Mouse (Mus musculus): Measurements from ENCODE around the gene Dnajc27.

Gene Dnajc27

GRCm38 (mm10) chr12:4082132-4083001 is at the start of gene Dnajc27:
Gene Dnajc27 (plus strand): TSS chr12:4082583.
- peak; percentile 90 to 98 for DNase-seq (ENCODE audit: low spot score in 2 of 2)

- no peak for DNase-seq (ENCODE audit: low spot score in 2 of 2)
Measured at GRCm38 (mm10) chr12:4036157-4036556, 46.2 kb upstream of the Dnajc27 start.

GRCm38 (mm10) chr12:4037511-4037910 is 44.9 kb upstream of the Dnajc27 start:
- no peak for DNase-seq (ENCODE audit: low spot score in 2 of 2)

- DNase-seq (ENCODE audit: low spot score in 2 of 2), result peak; percentile 51 to 82
Measured at GRCm38 (mm10) chr12:4038061-4039041, 44.0 kb upstream of the Dnajc27 start, which contains the start of gene Efr3b. Gene Efr3b (minus strand): TSS chr12:4038915.

GRCm38 (mm10) chr12:4039046-4039445 is 43.3 kb upstream of the Dnajc27 start:
- DNase-seq (ENCODE audit: low spot score in 2 of 2), result no peak

GRCm38 (mm10) chr12:4042411-4042810 is 40.0 kb upstream of the Dnajc27 start:
- no peak for DNase-seq (ENCODE audit: low spot score in 2 of 2)

- DNase-seq (ENCODE audit: low spot score in 2 of 2), result no peak
Measured at GRCm38 (mm10) chr12:4045992-4046391, 36.4 kb upstream of the Dnajc27 start.

GRCm38 (mm10) chr12:4048031-4048430 is 34.4 kb upstream of the Dnajc27 start:
- DNase-seq (ENCODE audit: low spot score in 2 of 2), result no peak

GRCm38 (mm10) chr12:4050861-4051425 is 31.4 kb upstream of the Dnajc27 start:
- no peak for DNase-seq (ENCODE audit: low spot score in 2 of 2)

- no peak for DNase-seq (ENCODE audit: low spot score in 2 of 2)
Measured at GRCm38 (mm10) chr12:4053643-4054042, 28.7 kb upstream of the Dnajc27 start.

- DNase-seq (ENCODE audit: low spot score in 2 of 2), result no peak
Measured at GRCm38 (mm10) chr12:4054845-4055244, 27.5 kb upstream of the Dnajc27 start.

- no peak for DNase-seq (ENCODE audit: low spot score in 2 of 2)
Measured at GRCm38 (mm10) chr12:4058321-4058720, 24.1 kb upstream of the Dnajc27 start.

- no peak for DNase-seq (ENCODE audit: low spot score in 2 of 2)
Measured at GRCm38 (mm10) chr12:4059683-4060082, 22.7 kb upstream of the Dnajc27 start.

- DNase-seq (ENCODE audit: low spot score in 2 of 2), result no peak
Measured at GRCm38 (mm10) chr12:4065498-4065897, 16.9 kb upstream of the Dnajc27 start.

GRCm38 (mm10) chr12:4065944-4066343 is 16.4 kb upstream of the Dnajc27 start:
- no peak for DNase-seq (ENCODE audit: low spot score in 2 of 2)

GRCm38 (mm10) chr12:4066681-4067459 is 15.5 kb upstream of the Dnajc27 start:
- DNase-seq (ENCODE audit: low spot score in 2 of 2), result peak; percentile 69 to 71

GRCm38 (mm10) chr12:4068551-4068950 is 13.8 kb upstream of the Dnajc27 start:
- DNase-seq (ENCODE audit: low spot score in 2 of 2), result no peak

GRCm38 (mm10) chr12:4071671-4072070 is 10.7 kb upstream of the Dnajc27 start:
- DNase-seq (ENCODE audit: low spot score in 2 of 2), result no peak

GRCm38 (mm10) chr12:4075407-4075806 is 7.0 kb upstream of the Dnajc27 start:
- no peak for DNase-seq (ENCODE audit: low spot score in 2 of 2)

GRCm38 (mm10) chr12:4076383-4076782 is 6.0 kb upstream of the Dnajc27 start:
- no peak for DNase-seq (ENCODE audit: low spot score in 2 of 2)

- peak in 1 of 2 experiments; percentile 28 for DNase-seq (ENCODE audit: low spot score in 2 of 2)
Measured at GRCm38 (mm10) chr12:4078069-4078468, 4.3 kb upstream of the Dnajc27 start.

Data from left cerebral cortex, adult 9 months (tissue).